Mouse (Mus musculus): Measurements from ENCODE around the gene Lrrc42.

DNA sequence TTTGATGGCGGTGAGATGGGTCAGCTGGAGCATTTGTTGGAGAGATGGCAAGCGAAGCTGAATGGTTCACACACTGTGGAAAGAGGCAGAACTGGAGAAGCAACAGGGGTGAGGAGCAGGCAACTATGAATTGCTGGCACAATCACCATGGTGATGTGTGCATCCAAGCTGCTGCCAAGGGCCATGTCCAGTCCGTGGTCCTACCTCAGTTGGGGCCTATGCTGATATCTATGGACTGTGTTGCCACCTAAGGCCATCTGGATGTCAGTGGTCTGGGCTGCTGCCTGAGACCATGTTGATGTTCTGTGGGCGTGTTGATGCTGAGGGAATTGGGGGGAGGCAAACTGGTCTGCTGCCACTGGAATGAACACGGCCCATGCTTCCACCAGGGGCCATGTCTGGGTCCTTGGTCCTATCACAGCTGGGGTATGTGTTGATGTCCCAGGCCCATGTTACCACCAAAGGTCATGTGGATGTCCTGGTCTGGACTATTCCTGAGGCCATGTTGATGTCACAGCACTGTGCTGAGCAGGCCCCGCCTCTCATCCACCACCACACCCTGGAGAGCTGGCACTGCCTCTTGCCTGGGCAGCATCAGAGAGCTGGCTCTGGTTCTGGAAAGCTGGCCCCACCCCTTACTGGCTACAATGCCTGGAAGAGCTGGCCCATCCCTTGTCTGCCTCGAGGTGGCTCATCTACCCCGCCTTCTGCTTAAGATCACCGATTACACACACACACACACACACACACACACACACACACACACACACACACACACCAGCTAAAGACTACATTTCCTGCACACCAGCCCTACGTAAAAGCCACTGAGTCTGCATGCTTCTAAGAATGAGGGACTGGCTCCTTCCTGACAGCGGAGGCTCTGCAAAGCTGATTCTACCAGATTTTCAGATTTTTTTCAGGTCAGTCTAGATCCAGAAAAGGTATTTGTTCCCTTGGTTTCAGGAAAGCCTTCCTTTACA is 29.8 kb downstream of the Lrrc42 start:
- no peak for TF ChIP-seq CTCF (IDR thresholded peaks at IDR 0.05; ENCODE audit: low read depth, low read length)
- no peak for TF ChIP-seq POLR2A (IDR thresholded peaks at IDR 0.05; ENCODE audit: extremely low read depth, insufficient read depth, low read length)
